Mouse (Mus musculus): ENCODE measurements around the gene Elovl3. TPM values are rescaled to one million over a fixed set of nuclear protein-coding genes. Genes with fewer than 3 reads are reported as not detected.
"Not testable (repeated sequence)": the region's sequence is repeated elsewhere in the genome, so short reads cannot be mapped to it uniquely, and the experiment has no call there.

Elovl3 gene
- polyA plus RNA-seq, 1 experiment from 2014 or later, result not detected

DNA sequence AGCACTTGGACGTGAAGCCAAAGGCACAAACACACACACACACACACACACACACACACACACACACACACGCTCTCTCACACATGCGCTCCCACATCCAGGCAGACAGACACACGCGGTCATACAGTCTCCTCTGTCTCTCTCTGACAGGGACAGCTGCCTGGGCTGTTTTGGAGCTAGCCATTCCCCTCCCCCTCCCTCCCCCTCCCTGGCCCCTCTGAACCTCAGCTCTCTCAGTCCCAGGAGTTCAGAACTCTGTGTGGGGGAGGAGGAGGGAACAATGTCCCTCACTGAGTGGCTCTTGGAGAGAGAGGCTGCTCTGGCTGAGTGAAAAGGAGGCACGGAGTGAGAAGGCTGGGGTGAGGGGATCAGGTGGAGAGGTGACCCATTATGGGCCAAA is 9.4 kb downstream of the Elovl3 start:
- no peak overlapping the region for H3K9ac ChIP-seq (ENCODE audit: low read depth, low read length)
- WGBS, result 13% methylated on average over 5 of the region's 6 CpGs

DNA sequence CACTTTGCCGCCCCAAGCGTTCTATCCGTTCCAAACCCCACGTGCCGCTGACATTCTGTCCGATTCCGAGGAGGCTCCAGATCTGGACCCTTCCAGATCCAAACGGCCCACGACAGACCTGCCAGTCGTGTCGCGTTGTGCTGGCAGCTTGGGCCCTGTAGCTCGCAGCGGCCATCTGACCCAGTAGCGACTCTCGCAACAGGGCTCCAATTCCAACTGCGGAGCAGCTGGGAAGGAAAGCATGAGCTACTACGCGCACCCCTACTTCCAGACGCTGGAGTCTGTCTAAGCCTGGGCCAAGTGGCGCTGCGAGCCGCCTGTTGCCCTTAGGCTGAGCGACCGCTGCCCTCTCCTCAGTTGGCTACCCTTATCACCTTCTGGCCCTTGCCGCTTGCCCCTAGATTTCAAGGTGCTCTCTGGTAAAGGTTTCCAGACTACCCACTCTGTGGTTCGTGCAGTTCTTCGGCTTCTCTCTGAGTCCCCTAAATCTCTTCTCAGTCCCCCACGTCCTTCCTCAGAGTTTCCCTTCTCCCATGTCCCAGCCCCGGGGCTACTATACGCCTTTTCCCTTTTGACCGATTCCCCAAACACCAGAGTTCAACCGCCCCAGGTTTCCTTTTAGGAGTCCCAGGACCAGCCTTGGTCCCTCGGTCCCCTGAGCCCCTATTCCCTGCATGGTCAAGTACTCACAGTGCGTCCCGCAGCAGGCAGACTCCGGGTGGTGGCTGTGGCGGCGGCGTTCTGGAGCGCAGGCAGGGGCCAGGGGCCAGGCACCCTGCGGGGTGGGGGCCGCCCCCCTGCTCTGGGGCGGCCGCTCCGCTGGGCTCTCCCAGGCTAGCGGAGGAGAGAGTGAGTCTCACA is 16.0 kb downstream of the Elovl3 start, which contains the start of gene Pitx3:
Pitx3 (minus strand) TSS at position 816 of the 861 bp plus-strand sequence.
- H3K27ac ChIP-seq (ENCODE audit: low read depth, low read length), result no peak within 1 kb of the TSS
- peaks cover 8% of the 10 kb centered on the region; the same call in 1 of the 2 replicates for H3K4me1 ChIP-seq (replicated peaks; ENCODE audit: control insufficient read depth, insufficient read depth, low read length)
- peaks cover 51% of the 10 kb centered on the region for H3K27me3 ChIP-seq (ENCODE audit: control insufficient read depth, insufficient read depth, low read length)
- under 1% methylated on average over 47 of the region's 47 CpGs for WGBS
- ATAC-seq (ENCODE audit: low FRiP score) (no peak; the same call in 1 of the 2 replicates), DNase-seq (ENCODE audit: low spot score) (peak; percentile 54)
- no peaks in the 10 kb centered on the region for H3K36me3 ChIP-seq (ENCODE audit: control insufficient read depth, insufficient read depth, low read length)
- no peaks in the 10 kb centered on the region for H3K9me3 ChIP-seq (ENCODE audit: control insufficient read depth, low read length)
- H3K9ac ChIP-seq (ENCODE audit: low read depth, low read length), result no peak within 1 kb of the TSS
- H3K4me2 ChIP-seq (replicated peaks; ENCODE audit: low read depth, low read length), result peak within 1 kb of the TSS; percentile 88
- peak within 1 kb of the TSS; percentile 43 for H3K4me3 ChIP-seq (ENCODE audit: low read depth, low read length)

More for the DNA sequence above, 9.4 kb downstream of the Elovl3 start:
- ATAC-seq (ENCODE audit: low FRiP score) (peak; percentile 68; the same call in 1 of the 2 replicates), DNase-seq (ENCODE audit: low spot score) (peak; percentile 62)
- Histone ChIP-seq H3K36me3 (ENCODE audit: control insufficient read depth, insufficient read depth, low read length) (no peaks in the 10 kb centered on the region), H3K4me3 (ENCODE audit: low read depth, low read length) (no peak overlapping the region), H3K4me2 (replicated peaks; ENCODE audit: low read depth, low read length) (no peak overlapping the region), H3K27ac (ENCODE audit: low read depth, low read length) (no peak overlapping the region), H3K4me1 (replicated peaks; ENCODE audit: control insufficient read depth, insufficient read depth, low read length) (peaks cover 12% of the 10 kb centered on the region), H3K27me3 (ENCODE audit: control insufficient read depth, insufficient read depth, low read length) (peaks cover 43% of the 10 kb centered on the region), H3K9me3 (ENCODE audit: control insufficient read depth, low read length) (no peaks in the 10 kb centered on the region)

DNA sequence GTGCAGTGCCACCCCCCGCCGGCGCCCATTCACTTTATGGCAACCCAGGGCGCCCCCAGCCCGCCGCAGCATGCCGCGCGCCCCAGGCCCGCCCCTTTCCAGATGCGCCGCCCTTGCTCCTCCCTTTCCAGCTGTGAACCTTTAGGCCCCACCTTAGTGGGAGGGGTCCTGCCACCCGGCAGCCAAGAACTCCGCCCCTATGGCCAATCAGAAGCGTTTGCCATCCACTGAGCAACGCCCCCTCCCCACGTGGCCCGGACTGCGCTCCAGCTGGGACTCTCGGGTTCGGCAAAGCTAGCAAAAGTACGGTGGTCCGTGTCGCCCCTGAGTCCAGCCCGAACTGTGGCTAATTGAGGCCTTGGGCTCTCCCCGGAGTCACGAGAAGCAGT is 16.7 kb downstream of the Elovl3 start:
- peak overlapping the region; percentile 43 for H3K4me3 ChIP-seq (ENCODE audit: low read depth, low read length)
- peaks cover 51% of the 10 kb centered on the region for H3K27me3 ChIP-seq (ENCODE audit: control insufficient read depth, insufficient read depth, low read length)
- peak overlapping the region; percentile 88 for H3K4me2 ChIP-seq (replicated peaks; ENCODE audit: low read depth, low read length)
- H3K27ac ChIP-seq (ENCODE audit: low read depth, low read length), result no peak overlapping the region
- H3K9ac ChIP-seq (ENCODE audit: low read depth, low read length), result no peak overlapping the region
- ATAC-seq (ENCODE audit: low FRiP score) (peak; percentile 32), DNase-seq (ENCODE audit: low spot score) (peak; percentile 85)
- under 1% methylated on average over 20 of the region's 27 CpGs for WGBS
- no peaks in the 10 kb centered on the region for H3K9me3 ChIP-seq (ENCODE audit: control insufficient read depth, low read length)
- H3K4me1 ChIP-seq (replicated peaks; ENCODE audit: control insufficient read depth, insufficient read depth, low read length), result peaks cover 8% of the 10 kb centered on the region; the same call in 1 of the 2 replicates
- H3K36me3 ChIP-seq (ENCODE audit: control insufficient read depth, insufficient read depth, low read length), result no peaks in the 10 kb centered on the region

DNA sequence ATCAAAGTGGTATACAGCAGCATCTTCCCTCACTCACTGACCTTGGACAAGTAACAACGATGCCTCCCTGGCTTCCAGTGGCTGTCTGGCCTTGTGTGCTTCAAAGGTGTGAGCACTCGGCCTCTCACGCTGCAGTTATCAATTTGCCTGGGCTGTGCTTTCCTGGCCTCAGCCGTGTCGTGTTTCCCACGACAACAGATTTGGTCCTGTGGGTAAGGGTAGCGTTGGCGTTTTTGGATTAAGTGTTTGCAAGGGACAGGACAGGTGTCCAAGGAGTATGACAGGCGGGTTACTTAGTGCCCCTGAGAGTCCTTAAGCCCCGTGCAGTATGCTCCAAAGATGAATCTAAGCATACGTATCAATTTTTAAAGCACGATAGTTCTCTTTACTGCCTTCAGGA is 17.4 kb downstream of the Elovl3 start:
- Histone ChIP-seq H3K9ac (ENCODE audit: low read depth, low read length) (no peak overlapping the region), H3K27ac (ENCODE audit: low read depth, low read length) (no peak overlapping the region), H3K27me3 (ENCODE audit: control insufficient read depth, insufficient read depth, low read length) (peaks cover 51% of the 10 kb centered on the region), H3K9me3 (ENCODE audit: control insufficient read depth, low read length) (no peaks in the 10 kb centered on the region), H3K4me1 (replicated peaks; ENCODE audit: control insufficient read depth, insufficient read depth, low read length) (peaks cover 8% of the 10 kb centered on the region; the same call in 1 of the 2 replicates), H3K36me3 (ENCODE audit: control insufficient read depth, insufficient read depth, low read length) (no peaks in the 10 kb centered on the region), H3K4me3 (ENCODE audit: low read depth, low read length) (no peak overlapping the region), H3K4me2 (replicated peaks; ENCODE audit: low read depth, low read length) (no peak overlapping the region)
- 29% methylated on average over 12 of the region's 12 CpGs for WGBS
- DNase-seq (ENCODE audit: low spot score) (peak; percentile 32), ATAC-seq (ENCODE audit: low FRiP score) (no peak)

DNA sequence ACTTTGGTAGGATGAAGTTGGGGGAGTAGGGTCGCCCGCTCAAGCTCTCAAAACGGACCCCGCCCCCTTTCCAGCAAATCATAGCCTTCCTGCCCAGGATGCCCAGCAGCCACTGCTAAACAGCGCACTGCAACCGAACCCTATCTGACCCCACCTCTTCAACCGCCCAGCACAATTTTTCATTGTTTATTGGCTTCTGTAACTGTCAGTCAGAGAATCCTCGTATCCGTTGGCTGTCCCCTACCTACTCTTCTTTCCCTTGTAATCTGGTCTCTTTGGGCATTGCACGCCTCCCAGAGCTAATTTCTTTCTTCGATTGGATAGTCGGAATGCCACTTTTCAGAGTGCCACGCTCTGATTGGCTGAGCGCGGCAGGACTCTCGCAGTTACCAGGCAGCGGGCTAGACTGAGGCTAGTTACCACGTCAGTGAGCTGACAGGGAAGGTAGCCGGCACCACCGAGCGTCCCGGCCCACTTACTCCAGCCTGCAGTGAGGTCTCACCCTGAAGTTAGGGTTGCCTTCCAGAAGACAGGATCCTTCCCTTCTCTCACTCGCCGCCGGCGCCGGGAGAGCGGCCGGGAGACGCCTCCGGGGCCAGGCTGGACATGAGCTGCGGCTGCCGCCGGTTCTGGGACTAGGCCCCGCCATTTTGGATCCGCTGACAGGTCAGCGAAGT is 20.6 kb downstream of the Elovl3 start, which contains the start of gene Gbf1:
Gbf1 (plus strand) TSS at position 383 of the 677 bp plus-strand sequence.
- Histone ChIP-seq H3K9me3 (ENCODE audit: control insufficient read depth, low read length) (no peaks in the 10 kb centered on the region), H3K27me3 (ENCODE audit: control insufficient read depth, insufficient read depth, low read length) (peaks cover 30% of the 10 kb centered on the region), H3K36me3 (ENCODE audit: control insufficient read depth, insufficient read depth, low read length) (no peaks in the 10 kb centered on the region), H3K27ac (ENCODE audit: low read depth, low read length) (0 out of 2 replicates have a peak within 1 kb of the TSS, but pooled peaks have one; percentile 51), H3K9ac (ENCODE audit: low read depth, low read length) (peak within 1 kb of the TSS; percentile 70), H3K4me3 (ENCODE audit: low read depth, low read length) (peak within 1 kb of the TSS; percentile 87), H3K4me1 (replicated peaks; ENCODE audit: control insufficient read depth, insufficient read depth, low read length) (peaks cover 8% of the 10 kb centered on the region; the same call in 1 of the 2 replicates), H3K4me2 (replicated peaks; ENCODE audit: low read depth, low read length) (peak within 1 kb of the TSS; percentile 87)
- DNase-seq (ENCODE audit: low spot score) (peak; percentile 91), ATAC-seq (ENCODE audit: low FRiP score) (peak; percentile 99)
- WGBS, result under 1% methylated on average over 33 of the region's 37 CpGs

DNA sequence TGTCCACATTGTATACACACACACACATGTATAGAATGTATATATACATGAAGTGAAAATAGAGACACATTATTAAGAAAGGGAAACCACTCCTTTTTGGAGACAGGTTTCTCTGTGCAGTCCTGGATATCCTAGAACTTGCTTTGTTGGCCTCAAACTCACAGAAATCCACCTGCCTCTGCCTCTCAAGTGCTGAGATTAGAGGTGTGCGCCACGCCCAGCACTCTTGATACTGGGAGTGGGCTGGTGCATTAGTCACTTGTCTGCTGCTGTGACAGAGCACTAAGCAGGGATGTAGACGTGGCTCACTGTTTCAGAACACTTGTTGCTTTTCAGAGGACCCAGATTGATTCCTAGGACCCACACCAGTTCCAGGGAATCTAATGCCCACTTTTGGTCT is 34.3 kb downstream of the Elovl3 start:
- no peaks in the 10 kb centered on the region for H3K9me3 ChIP-seq (ENCODE audit: control insufficient read depth, low read length)
- H3K27ac ChIP-seq (ENCODE audit: low read depth, low read length), result no peak overlapping the region
- H3K36me3 ChIP-seq (ENCODE audit: control insufficient read depth, insufficient read depth, low read length), result 0 out of 2 replicates have a peak, but pooled peaks cover 4% of the 10 kb centered on the region
- ATAC-seq (ENCODE audit: low FRiP score), result no peak
- H3K4me1 ChIP-seq (replicated peaks; ENCODE audit: control insufficient read depth, insufficient read depth, low read length), result no peaks in the 10 kb centered on the region
- no peak overlapping the region for H3K4me3 ChIP-seq (ENCODE audit: low read depth, low read length)
- no peak overlapping the region for H3K4me2 ChIP-seq (replicated peaks; ENCODE audit: low read depth, low read length)
- DNase-seq (ENCODE audit: low spot score), result no peak
- H3K9ac ChIP-seq (ENCODE audit: low read depth, low read length), result no peak overlapping the region
- WGBS, result 93% methylated on average over 3 of the region's 3 CpGs
- H3K27me3 ChIP-seq (ENCODE audit: control insufficient read depth, insufficient read depth, low read length), result no peaks in the 10 kb centered on the region

DNA sequence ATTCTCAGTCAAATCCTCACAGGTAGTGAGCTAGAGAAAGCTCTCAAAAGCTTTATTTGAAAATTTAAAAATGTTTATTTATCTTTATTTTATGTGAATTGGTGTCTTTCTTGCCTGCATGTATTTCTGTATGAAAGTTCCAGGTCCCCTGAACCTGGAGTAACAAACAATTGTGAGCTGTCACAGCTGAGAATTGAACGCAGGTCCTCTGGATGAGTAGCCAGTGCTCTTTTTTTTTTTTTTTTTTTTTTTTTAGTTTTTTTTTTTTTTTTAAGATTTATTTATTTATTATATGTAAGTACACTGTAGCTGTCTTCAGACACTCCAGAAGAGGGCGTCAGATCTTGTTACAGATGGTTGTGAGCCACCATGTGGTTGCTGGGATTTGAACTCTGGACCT is 35.5 kb downstream of the Elovl3 start:
- WGBS, result 100% methylated on average over 1 of the region's 2 CpGs
- not testable (repeated sequence) for H3K36me3 ChIP-seq (ENCODE audit: control insufficient read depth, insufficient read depth, low read length); H3K27ac ChIP-seq (ENCODE audit: low read depth, low read length); H3K9ac ChIP-seq (ENCODE audit: low read depth, low read length); H3K27me3 ChIP-seq (ENCODE audit: control insufficient read depth, insufficient read depth, low read length); H3K4me2 ChIP-seq (replicated peaks; ENCODE audit: low read depth, low read length); ATAC-seq (ENCODE audit: low FRiP score); H3K9me3 ChIP-seq (ENCODE audit: control insufficient read depth, low read length); DNase-seq (ENCODE audit: low spot score); H3K4me1 ChIP-seq (replicated peaks; ENCODE audit: control insufficient read depth, insufficient read depth, low read length); H3K4me3 ChIP-seq (ENCODE audit: low read depth, low read length)

DNA sequence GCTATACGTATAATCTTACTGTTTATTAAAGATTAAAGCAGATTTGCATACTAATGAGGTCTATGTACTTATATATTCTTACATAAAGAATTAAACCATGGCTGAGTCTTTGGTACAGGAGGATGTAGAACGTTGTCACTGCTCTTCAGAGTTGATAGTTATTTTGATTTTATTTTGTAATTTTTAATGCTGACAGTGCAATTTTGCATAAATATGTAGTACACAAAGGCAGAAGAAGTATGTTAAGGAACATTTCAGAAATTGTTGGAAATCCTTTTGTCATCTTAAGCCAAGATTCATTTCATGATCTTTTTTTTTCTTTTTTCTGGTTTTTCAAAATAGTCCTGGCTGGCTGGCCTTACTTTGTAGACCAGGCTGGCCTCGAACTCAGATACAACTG is 37.7 kb downstream of the Elovl3 start:
- DNase-seq (ENCODE audit: low spot score) (no peak), ATAC-seq (ENCODE audit: low FRiP score) (no peak)
- Histone ChIP-seq H3K4me3 (ENCODE audit: low read depth, low read length) (no peak overlapping the region), H3K4me1 (replicated peaks; ENCODE audit: control insufficient read depth, insufficient read depth, low read length) (no peaks in the 10 kb centered on the region), H3K27me3 (ENCODE audit: control insufficient read depth, insufficient read depth, low read length) (no peaks in the 10 kb centered on the region), H3K9ac (ENCODE audit: low read depth, low read length) (no peak overlapping the region), H3K9me3 (ENCODE audit: control insufficient read depth, low read length) (no peaks in the 10 kb centered on the region), H3K27ac (ENCODE audit: low read depth, low read length) (no peak overlapping the region), H3K4me2 (replicated peaks; ENCODE audit: low read depth, low read length) (no peak overlapping the region), H3K36me3 (ENCODE audit: control insufficient read depth, insufficient read depth, low read length) (0 out of 2 replicates have a peak, but pooled peaks cover 4% of the 10 kb centered on the region)
- 90% methylated on average over 3 of the region's 3 CpGs for WGBS
